ENCODE assay signal across 8 mouse cellular contexts in genomic region chr7:29282074-29282554, GRCm38 (mm10). TPM values are rescaled to one million over a fixed set of nuclear protein-coding genes. Genes with fewer than 3 reads are reported as not detected.
DNase-seq lines count a peak whose midpoint lies in the region; ATAC-seq and TF ChIP-seq lines count a peak whose summit lies in the region.

No protein-coding gene starts in this region.

- ATAC-seq in G1E (ENCODE audit: extremely low read depth, insufficient number of reproducible peaks, low FRiP score, poor library complexity, severe bottlenecking), result no peak
- ATAC-seq in forebrain, postnatal 0 days, result no peak; the same call in 1 of the 2 replicates
- peak; percentile 48 for ATAC-seq in megakaryocyte progenitor cell, adult 5-6 weeks (replicated peaks; ENCODE audit: poor library complexity)

- no peaks in the 10 kb centered on the region for H3K36me3 ChIP-seq in heart, embryonic 10.5 days
- peaks cover 22% of the 10 kb centered on the region for H3K36me3 ChIP-seq in G1E (replicated peaks)
- H3K36me3 ChIP-seq in forebrain, postnatal 0 days (ENCODE audit: insufficient read depth), result no peaks in the 10 kb centered on the region

- peaks cover 31% of the 10 kb centered on the region for H3K4me1 ChIP-seq in heart, embryonic 10.5 days
- H3K4me1 ChIP-seq in G1E (ENCODE audit: insufficient read depth, low read depth, low read length), result peaks cover 30% of the 10 kb centered on the region
- no peaks in the 10 kb centered on the region for H3K4me1 ChIP-seq in forebrain, postnatal 0 days (ENCODE audit: insufficient read depth)

- peaks cover 74% of the 10 kb centered on the region for H3K27me3 ChIP-seq in heart, embryonic 10.5 days (ENCODE audit: insufficient read depth, poor library complexity, severe bottlenecking)
- peaks cover 10% of the 10 kb centered on the region for H3K27me3 ChIP-seq in G1E (ENCODE audit: insufficient read depth, low read length)
- H3K27me3 ChIP-seq in forebrain, postnatal 0 days (ENCODE audit: insufficient read depth, low read length), result no peaks in the 10 kb centered on the region; the same call in 1 of the 2 replicates

- intact Hi-C loops in heart, postnatal 36 days (cut with DNase I), result no loop called here

- peak overlapping the region; percentile 87 for H3K27ac ChIP-seq in heart, embryonic 10.5 days
- H3K27ac ChIP-seq in forebrain, postnatal 0 days (ENCODE audit: low read depth, low read length), result no peak overlapping the region

- H3K4me3 ChIP-seq in heart, embryonic 10.5 days, result peak overlapping the region; percentile 66
- peak overlapping the region; percentile 79 for H3K4me3 ChIP-seq in G1E (ENCODE audit: low read depth, low read length)
- H3K4me3 ChIP-seq in forebrain, postnatal 0 days (ENCODE audit: low read depth, low read length), result peak overlapping the region; percentile 50

- H3K9me3 ChIP-seq in heart, embryonic 10.5 days, result no peaks in the 10 kb centered on the region
- H3K9me3 ChIP-seq in G1E (replicated peaks), result no peaks in the 10 kb centered on the region
- no peaks in the 10 kb centered on the region for H3K9me3 ChIP-seq in forebrain, postnatal 0 days (ENCODE audit: low read length)

- 12% methylated on average over 21 of the region's 21 CpGs for WGBS in heart, embryonic 10.5 days
- 9% methylated on average over 21 of the region's 21 CpGs for WGBS in forebrain, postnatal 0 days

- peak overlapping the region; percentile 62 for H3K9ac ChIP-seq in forebrain, postnatal 0 days

- no peak for TF ChIP-seq CTCF in G1E (IDR thresholded peaks at IDR 0.05; ENCODE audit: low read depth, low read length)
- no peak for TF ChIP-seq CTCF in forebrain, postnatal 0 days (IDR thresholded peaks at IDR 0.05; ENCODE audit: low read depth)

- no peak for DNase-seq in heart, embryonic 10.5 days (ENCODE audit: low spot score)
- DNase-seq in heart, postnatal 36 days, result no peak
- DNase-seq in G1E (ENCODE audit: low spot score), result no peak
- no peak for DNase-seq in forebrain, postnatal 0 days
- DNase-seq in frontal cortex, adult 2 months (ENCODE audit: extremely low spot score in 1 of 2, low spot score in 1 of 2), result no peak
- no peak for DNase-seq in urinary bladder, adult 18-20 months (ENCODE audit: low spot score in 2 of 2)
- DNase-seq in cerebellum, postnatal 10 days, result no peak

- peak overlapping the region; percentile 95 for H3K4me2 ChIP-seq in forebrain, postnatal 0 days (ENCODE audit: low read depth)

RNA-seq across cellular contexts. Expression of gene Spint2, which starts 0.4 kb away (rescaled TPM):
- polyA plus RNA-seq in heart, embryonic 10.5 days (2016; fragmentation: Nextera tagmentation; extraction: Ambion mirVana), result 32.4 and 63.4 TPM in 2 replicates
- 10 to 100 TPM; 34.8 to 44.9 TPM for total RNA-seq in heart, postnatal 36 days (2021)
- total RNA-seq in G1E (2014; fragmentation: Nextera tagmentation) (24.4 and 33.4 TPM in 2 replicates), G1E (2017) (19.3 and 21.4 TPM in 2 replicates)
- 102 and 138 TPM in 2 replicates for polyA plus RNA-seq in G1E (2012)
- 32.3 and 36.7 TPM in 2 replicates for total RNA-seq in forebrain, postnatal 0 days (2014; rRNA removed)
- polyA plus RNA-seq in forebrain, postnatal 0 days (2015; fragmentation: Nextera tagmentation; extraction: Ambion mirVana), result 94.6 and 127 TPM in 2 replicates
- total RNA-seq in megakaryocyte progenitor cell, adult 5-6 weeks (2015), result 60.8 and 62.8 TPM in 2 replicates
- 21.2 and 34.1 TPM in 2 replicates for total RNA-seq in megakaryocyte progenitor cell, adult 5-6 weeks (2017)
- 20.3 and 21.4 TPM in 2 replicates for polyA plus RNA-seq in frontal cortex, adult 2 months (2012; rRNA removed)

RNA-seq across cellular contexts. Expression of gene Ppp1r14a, which starts 7.0 kb away (rescaled TPM):
- polyA plus RNA-seq in heart, embryonic 10.5 days (2016; fragmentation: Nextera tagmentation; extraction: Ambion mirVana), result 6.4 and 13.8 TPM in 2 replicates
- total RNA-seq in heart, postnatal 36 days (2021), result 10 to 100 TPM in 1 of 2 experiments, 1 to 10 TPM in 1; 9.6 to 10.5 TPM
- total RNA-seq in G1E (2014; fragmentation: Nextera tagmentation) (not detected in 2 replicates), G1E (2017) (not detected in 2 replicates)
- 0.23 and 0.28 TPM in 2 replicates for polyA plus RNA-seq in G1E (2012)
- total RNA-seq in forebrain, postnatal 0 days (2014; rRNA removed), result 1.5 and 2.0 TPM in 2 replicates
- 2.3 and 2.8 TPM in 2 replicates for polyA plus RNA-seq in forebrain, postnatal 0 days (2015; fragmentation: Nextera tagmentation; extraction: Ambion mirVana)
- total RNA-seq in megakaryocyte progenitor cell, adult 5-6 weeks (2015), result not detected in 2 replicates
- total RNA-seq in megakaryocyte progenitor cell, adult 5-6 weeks (2017), result 1.1 TPM in 1 of 2 replicates, not detected in the other
- 22.1 and 26.9 TPM in 2 replicates for polyA plus RNA-seq in frontal cortex, adult 2 months (2012; rRNA removed)

RNA-seq across cellular contexts. Expression of gene Dpf1, which starts 21.6 kb away (rescaled TPM):
- polyA plus RNA-seq in heart, embryonic 10.5 days (2016; fragmentation: Nextera tagmentation; extraction: Ambion mirVana), result 2.5 and 8.7 TPM in 2 replicates
- total RNA-seq in heart, postnatal 36 days (2021), result under 1 TPM; 0.44 to 0.51 TPM
- 21.8 and 23.8 TPM in 2 replicates for total RNA-seq in G1E (2014; fragmentation: Nextera tagmentation)
- 6.8 and 9.4 TPM in 2 replicates for total RNA-seq in G1E (2017)
- polyA plus RNA-seq in G1E (2012), result 47.4 and 50.3 TPM in 2 replicates
- 246 and 291 TPM in 2 replicates for total RNA-seq in forebrain, postnatal 0 days (2014; rRNA removed)
- 243 and 248 TPM in 2 replicates for polyA plus RNA-seq in forebrain, postnatal 0 days (2015; fragmentation: Nextera tagmentation; extraction: Ambion mirVana)
- 0.05 and 0.73 TPM in 2 replicates for total RNA-seq in megakaryocyte progenitor cell, adult 5-6 weeks (2015)
- 0.10 TPM in 1 of 2 replicates, not detected in the other for total RNA-seq in megakaryocyte progenitor cell, adult 5-6 weeks (2017)
- 90.5 and 91.9 TPM in 2 replicates for polyA plus RNA-seq in frontal cortex, adult 2 months (2012; rRNA removed)

RNA-seq across cellular contexts. Expression of gene 2200002D01Rik, which starts 33.8 kb away (rescaled TPM):
- 8.2 and 9.7 TPM in 2 replicates for polyA plus RNA-seq in heart, embryonic 10.5 days (2016; fragmentation: Nextera tagmentation; extraction: Ambion mirVana)
- total RNA-seq in heart, postnatal 36 days (2021), result 1 to 10 TPM; 1.9 to 2.0 TPM
- total RNA-seq in G1E (2014; fragmentation: Nextera tagmentation) (not detected in 2 replicates), G1E (2017) (0.12 and 0.22 TPM in 2 replicates)
- polyA plus RNA-seq in G1E (2012), result not detected in 2 replicates
- total RNA-seq in forebrain, postnatal 0 days (2014; rRNA removed), result 0.23 TPM in 1 of 2 replicates, not detected in the other
- polyA plus RNA-seq in forebrain, postnatal 0 days (2015; fragmentation: Nextera tagmentation; extraction: Ambion mirVana), result 0.67 and 0.82 TPM in 2 replicates
- 0.20 TPM in 1 of 2 replicates, not detected in the other for total RNA-seq in megakaryocyte progenitor cell, adult 5-6 weeks (2015)
- 1.4 TPM in 1 of 2 replicates, not detected in the other for total RNA-seq in megakaryocyte progenitor cell, adult 5-6 weeks (2017)
- polyA plus RNA-seq in frontal cortex, adult 2 months (2012; rRNA removed), result 0.34 and 0.40 TPM in 2 replicates

RNA-seq across cellular contexts. Expression of gene Yif1b, which starts 44.0 kb away (rescaled TPM):
- 126 and 131 TPM in 2 replicates for polyA plus RNA-seq in heart, embryonic 10.5 days (2016; fragmentation: Nextera tagmentation; extraction: Ambion mirVana)
- total RNA-seq in heart, postnatal 36 days (2021), result 10 to 100 TPM; 69.1 to 73.8 TPM
- 114 and 133 TPM in 2 replicates for total RNA-seq in G1E (2014; fragmentation: Nextera tagmentation)
- total RNA-seq in G1E (2017), result 27.8 and 31.3 TPM in 2 replicates
- polyA plus RNA-seq in G1E (2012), result 228 and 275 TPM in 2 replicates
- 71.2 and 84.1 TPM in 2 replicates for total RNA-seq in forebrain, postnatal 0 days (2014; rRNA removed)
- polyA plus RNA-seq in forebrain, postnatal 0 days (2015; fragmentation: Nextera tagmentation; extraction: Ambion mirVana), result 97.7 and 100 TPM in 2 replicates
- total RNA-seq in megakaryocyte progenitor cell, adult 5-6 weeks (2015), result 75.8 and 77.8 TPM in 2 replicates
- total RNA-seq in megakaryocyte progenitor cell, adult 5-6 weeks (2017), result 28.2 and 34.1 TPM in 2 replicates
- 61.8 and 66.5 TPM in 2 replicates for polyA plus RNA-seq in frontal cortex, adult 2 months (2012; rRNA removed)
